12 mouse cellular contexts compared by ENCODE assay signal in genomic region chr9:32834751-32835625, GRCm38 (mm10).
DNase-seq lines count a peak whose midpoint lies in the region; ATAC-seq lines count a peak whose summit lies in the region.
"Had no signal": no experiment of that assay in that cellular context is flagged by ENCODE, and none has a peak within 500 bp of the region (broad histone marks: within the 10 kb centered on the region; RNA-seq: fewer than 3 reads in every experiment).

No protein-coding gene starts in this region.

- H3K4me1 ChIP-seq in hindbrain, embryonic 12.5 days = peaks cover 12% of the 10 kb centered on the region; the same call in 1 of the 2 replicates
- H3K4me1 ChIP-seq in hindbrain, embryonic 16.5 days (ENCODE audit: control insufficient read depth, insufficient read depth, low read depth, low read length) = no peaks in the 10 kb centered on the region
- peaks cover 31% of the 10 kb centered on the region for H3K4me1 ChIP-seq in brown adipose tissue, adult 24 weeks (ENCODE audit: control insufficient read depth, insufficient read depth, insufficient read length, low read length)
- H3K4me1 ChIP-seq in kidney, embryonic 16.5 days (ENCODE audit: insufficient read depth, low read length) = peaks cover 21% of the 10 kb centered on the region

- no peak overlapping the region for H3K4me3 ChIP-seq in hindbrain, embryonic 12.5 days
- no peak overlapping the region for H3K4me3 ChIP-seq in hindbrain, embryonic 16.5 days (ENCODE audit: low read length)
- no peak overlapping the region for H3K4me3 ChIP-seq in brown adipose tissue, adult 24 weeks (ENCODE audit: insufficient read depth, low read depth, low read length)
- H3K4me3 ChIP-seq in kidney, embryonic 16.5 days (ENCODE audit: low read length) = no peak overlapping the region
- H3K4me3 ChIP-seq: embryonic facial prominence, embryonic 13.5 days; midbrain, embryonic 12.5 days had no signal

- no peaks in the 10 kb centered on the region for H3K36me3 ChIP-seq in hindbrain, embryonic 12.5 days
- no peaks in the 10 kb centered on the region for H3K36me3 ChIP-seq in hindbrain, embryonic 16.5 days (ENCODE audit: control insufficient read depth, insufficient read depth, low read length)
- no peaks in the 10 kb centered on the region for H3K36me3 ChIP-seq in kidney, embryonic 16.5 days (ENCODE audit: insufficient read depth, low read length)
- H3K36me3 ChIP-seq: embryonic facial prominence, embryonic 13.5 days; midbrain, embryonic 12.5 days had no signal

- no peaks in the 10 kb centered on the region for H3K9me3 ChIP-seq in hindbrain, embryonic 12.5 days (replicated peaks)
- H3K9me3 ChIP-seq in hindbrain, embryonic 16.5 days (ENCODE audit: control insufficient read depth, low read length) = no peaks in the 10 kb centered on the region
- H3K9me3 ChIP-seq in kidney, embryonic 16.5 days (ENCODE audit: low read length) = no peaks in the 10 kb centered on the region
- H3K9me3 ChIP-seq: embryonic facial prominence, embryonic 13.5 days; midbrain, embryonic 12.5 days had no signal

- H3K4me2 ChIP-seq in hindbrain, embryonic 12.5 days (replicated peaks) = no peak overlapping the region
- H3K4me2 ChIP-seq in hindbrain, embryonic 16.5 days (ENCODE audit: low read length) = no peak overlapping the region
- no peak overlapping the region for H3K4me2 ChIP-seq in kidney, embryonic 16.5 days (replicated peaks; ENCODE audit: low read depth, low read length)
- H3K4me2 ChIP-seq: embryonic facial prominence, embryonic 13.5 days; liver, embryonic 11.5 days; midbrain, embryonic 12.5 days had no signal

- H3K27me3 ChIP-seq in hindbrain, embryonic 12.5 days = no peaks in the 10 kb centered on the region
- H3K27me3 ChIP-seq in hindbrain, embryonic 16.5 days (replicated peaks; ENCODE audit: control insufficient read depth, insufficient read depth, low read length) = no peaks in the 10 kb centered on the region
- H3K27me3 ChIP-seq in kidney, embryonic 16.5 days (ENCODE audit: insufficient read depth, low read length) = no peaks in the 10 kb centered on the region
- H3K27me3 ChIP-seq: embryonic facial prominence, embryonic 13.5 days; midbrain, embryonic 12.5 days had no signal

- H3K27ac ChIP-seq in hindbrain, embryonic 12.5 days = no peak overlapping the region
- no peak overlapping the region for H3K27ac ChIP-seq in hindbrain, embryonic 16.5 days (ENCODE audit: low read depth, low read length)
- peak overlapping the region; percentile 98 for H3K27ac ChIP-seq in brown adipose tissue, adult 24 weeks (replicated peaks; ENCODE audit: low read depth, low read length)
- H3K27ac ChIP-seq in kidney, embryonic 16.5 days (ENCODE audit: low read length) = no peak overlapping the region; the same call in 1 of the 2 replicates
- H3K27ac ChIP-seq: embryonic facial prominence, embryonic 13.5 days; midbrain, embryonic 12.5 days had no signal

- H3K9ac ChIP-seq in hindbrain, embryonic 12.5 days = no peak overlapping the region
- no peak overlapping the region for H3K9ac ChIP-seq in hindbrain, embryonic 16.5 days (ENCODE audit: low read depth, low read length)
- no peak overlapping the region for H3K9ac ChIP-seq in kidney, embryonic 16.5 days (replicated peaks; ENCODE audit: low read length)
- H3K9ac ChIP-seq: embryonic facial prominence, embryonic 13.5 days; midbrain, embryonic 12.5 days had no signal

- ATAC-seq in hindbrain, embryonic 12.5 days (ENCODE audit: low FRiP score) = 0 out of 2 replicates have a peak, but pooled peaks have one; percentile 8
- no peak for ATAC-seq in hindbrain, embryonic 16.5 days
- ATAC-seq in kidney, embryonic 16.5 days (ENCODE audit: low FRiP score, low TSS enrichment) = peak; percentile 93
- ATAC-seq in monocyte, adult 5-6 weeks (replicated peaks; ENCODE audit: insufficient number of reproducible peaks, low FRiP score, low TSS enrichment, poor library complexity, severe bottlenecking) = no peak

- WGBS in hindbrain, embryonic 12.5 days = 22% methylated on average over 13 of the region's 13 CpGs
- WGBS in hindbrain, embryonic 16.5 days = 33% methylated on average over 13 of the region's 13 CpGs
- WGBS in kidney, embryonic 16.5 days = 34% methylated on average over 13 of the region's 13 CpGs

- DNase-seq in heart, adult 18-20 months = peak; percentile 46 to 54
- no peak for DNase-seq in cerebellum, postnatal 4 days (ENCODE audit: low spot score in 2 of 2)
- DNase-seq in frontal cortex, postnatal 36 days (ENCODE audit: low spot score in 2 of 2) = no peak
- DNase-seq: thymus, postnatal 25 days had no signal

Comparison
In these comparisons a context has a peak if more than half of its experiments do, and no peak if none do; other contexts are left out.
1. ATAC-seq: peak in hindbrain, embryonic 12.5 days (single experiment) and kidney, embryonic 16.5 days (single experiment); none in hindbrain, embryonic 16.5 days (single experiment) and monocyte, adult 5-6 weeks (single experiment).
2. DNase-seq: peak in heart, adult 18-20 months (2 of 2); none in cerebellum, postnatal 4 days (0 of 2) and frontal cortex, postnatal 36 days (0 of 2).